Mouse (Mus musculus) G1E (cell line): Measurements from ENCODE around the gene Pgm5. TPM values are rescaled to one million over a fixed set of nuclear protein-coding genes. Genes with fewer than 3 reads are reported as not detected.

Experiments
- ATAC-seq: 2 replicates; pipeline ENCODE4 v1.8.0; 2016; ENCODE audit warnings: mild to moderate bottlenecking; ENCODE audit not compliant: insufficient number of reproducible peaks, poor library complexity, low FRiP score, severe bottlenecking; ENCODE audit errors: extremely low read depth
- DNase-seq: peaks from one replicate; pipeline ENCODE4 v3.0.0; 2012; ENCODE audit warnings: low spot score
- H3K27me3 ChIP-seq: 2 replicates; pipeline ENCODE4 v1.6.1; 2012; ENCODE audit warnings: mild to moderate bottlenecking, low read length, inconsistent platforms; ENCODE audit not compliant: insufficient read depth
- H3K36me3 ChIP-seq: replicated peaks from 2 replicates; pipeline ENCODE3; 2012; ENCODE audit warnings: mild to moderate bottlenecking, inconsistent platforms
- H3K4me1 ChIP-seq: 2 replicates; pipeline ENCODE4 v1.6.1; 2012; ENCODE audit warnings: low read depth, low read length, inconsistent platforms, mixed read lengths; ENCODE audit not compliant: insufficient read depth
- H3K4me3 ChIP-seq: 2 replicates; pipeline ENCODE4 v1.5.1; 2012; ENCODE audit warnings: low read depth, mild to moderate bottlenecking, inconsistent platforms, low read length, moderate library complexity, mixed read lengths
- H3K9me3 ChIP-seq: replicated peaks from 2 replicates; pipeline ENCODE4 v1.6.1; 2012; ENCODE audit warnings: inconsistent platforms
- CTCF ChIP-seq: IDR thresholded peaks from 2 replicates; pipeline ENCODE4 v1.5.1; 2012; ENCODE audit warnings: low read depth, low read length, inconsistent platforms, mixed read lengths
- GATA1 ChIP-seq: IDR thresholded peaks from 2 replicates; pipeline ENCODE4 v1.6.1; 2012; ENCODE audit warnings: borderline replicate concordance, low read length, inconsistent platforms, mixed read lengths
- GATA2 ChIP-seq: IDR thresholded peaks from 2 replicates; pipeline ENCODE4 v1.6.1; 2012; ENCODE audit warnings: low read depth, low read length, inconsistent platforms, borderline replicate concordance
- POLR2AphosphoS5 ChIP-seq: IDR thresholded peaks from 2 replicates; pipeline ENCODE4 v1.6.1; 2012; ENCODE audit warnings: low read depth, low read length, inconsistent platforms; ENCODE audit not compliant: insufficient replicate concordance
- TAL1 ChIP-seq: conservative IDR thresholded peaks from 2 replicates; pipeline ENCODE4 v1.6.1; 2012; ENCODE audit warnings: low read depth, low read length, inconsistent platforms, mixed read lengths
- polyA plus RNA-seq: library from polyadenylated mRNA; stranded (reverse); fragments of >175 nt; gene quantifications from 2 replicates; pipeline ENCODE4 v1.2.3, GENCODE M21; 2012
- total RNA-seq, 2 experiments: library from RNA; stranded (forward) in 1 of 2; stranded (reverse) in 1 of 2; fragments of 200-1000 nt in 1 of 2; fragments of >200 nt in 1 of 2; fragmentation: Nextera tagmentation in 1 of 2; gene quantifications; 2 replicates each; pipeline ENCODE4 v1.2.3; 2014 to 2017

Pgm5 gene
- total and polyA plus RNA-seq, 3 experiments = 0.16 TPM; not detected in 2

DNA sequence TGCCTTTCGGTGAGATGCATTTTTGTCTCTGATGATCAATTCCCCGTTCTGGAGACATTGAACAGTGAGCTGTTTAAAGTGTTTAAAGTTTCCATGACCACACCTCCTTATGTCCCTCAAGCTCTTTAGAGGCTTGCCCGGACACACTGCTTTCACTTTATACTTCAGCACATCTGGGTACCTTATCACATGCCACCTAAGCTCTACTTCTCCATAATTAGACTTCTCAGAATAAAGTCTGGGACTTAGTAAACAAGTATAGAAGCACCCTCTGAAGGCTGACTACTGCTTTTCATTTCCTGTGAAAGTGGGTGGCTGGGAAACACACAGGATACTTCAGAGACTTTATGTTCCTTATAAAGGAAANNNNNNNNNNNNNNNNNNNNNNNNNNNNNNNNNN, 204.7 kb downstream of the Pgm5 start:
- DNase-seq = no peak
- Histone ChIP-seq H3K36me3 (no peaks in the 10 kb centered on the region), H3K4me3 (no peak overlapping the region), H3K27me3 (peaks cover 5% of the 10 kb centered on the region; the same call in 1 of the 2 replicates), H3K9me3 (no peaks in the 10 kb centered on the region), H3K4me1 (no peaks in the 10 kb centered on the region)
- TF ChIP-seq TAL1 = no peak
- no peak for TF ChIP-seq POLR2AphosphoS5
- TF ChIP-seq GATA1 = no peak
- TF ChIP-seq CTCF = no peak
- no peak for TF ChIP-seq GATA2
- ATAC-seq = no peak

- Histone ChIP-seq H3K27me3 (peaks cover 3% of the 10 kb centered on the region; the same call in 1 of the 2 replicates), H3K4me3 (no peak overlapping the region), H3K36me3 (no peaks in the 10 kb centered on the region), H3K9me3 (no peaks in the 10 kb centered on the region), H3K4me1 (no peaks in the 10 kb centered on the region)
- ATAC-seq (no peak), DNase-seq (no peak)
- TF ChIP-seq GATA2 = no peak
- no peak for TF ChIP-seq TAL1
- no peak for TF ChIP-seq CTCF
- TF ChIP-seq GATA1 = no peak
- no peak for TF ChIP-seq POLR2AphosphoS5
Observed at GRCm38 (mm10) chr19:24653230-24653799, 208.3 kb downstream of the Pgm5 start.

- Histone ChIP-seq H3K36me3 (no peaks in the 10 kb centered on the region), H3K27me3 (peaks cover 3% of the 10 kb centered on the region; the same call in 1 of the 2 replicates), H3K4me3 (no peak overlapping the region), H3K9me3 (no peaks in the 10 kb centered on the region), H3K4me1 (no peaks in the 10 kb centered on the region)
- TF ChIP-seq TAL1 (no peak), POLR2AphosphoS5 (no peak), CTCF (no peak), GATA1 (no peak), GATA2 (no peak)
- no peak for DNase-seq
- ATAC-seq = no peak
Observed at GRCm38 (mm10) chr19:24652342-24653019, 209.2 kb downstream of the Pgm5 start.

DNA sequence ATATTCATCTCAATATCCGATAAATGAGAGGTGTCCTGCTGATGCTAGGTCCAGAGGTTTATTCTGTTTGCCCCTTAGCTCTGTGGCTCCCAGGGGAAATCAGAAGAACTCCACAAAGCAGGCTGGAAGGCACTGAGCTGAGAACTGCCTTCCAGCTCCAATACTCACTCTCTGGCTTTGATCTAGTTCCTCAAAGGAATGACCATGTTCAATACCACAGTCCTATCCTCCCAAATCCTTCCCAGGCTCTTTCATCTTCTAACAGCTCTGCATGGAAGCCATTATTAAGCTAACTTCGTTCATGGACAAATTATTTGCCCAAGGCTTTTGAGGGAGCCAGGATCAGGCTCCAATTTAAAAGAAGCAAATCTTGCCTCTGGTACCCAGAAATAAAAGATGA, 210.1 kb downstream of the Pgm5 start:
- H3K4me1 ChIP-seq = no peaks in the 10 kb centered on the region
- DNase-seq = no peak
- peaks cover 3% of the 10 kb centered on the region; the same call in 1 of the 2 replicates for H3K27me3 ChIP-seq
- no peaks in the 10 kb centered on the region for H3K36me3 ChIP-seq
- ATAC-seq = no peak
- TF ChIP-seq GATA1 = no peak
- no peak for TF ChIP-seq CTCF
- TF ChIP-seq TAL1 = no peak
- no peak for TF ChIP-seq POLR2AphosphoS5
- no peak for TF ChIP-seq GATA2
- no peaks in the 10 kb centered on the region for H3K9me3 ChIP-seq
- H3K4me3 ChIP-seq = no peak overlapping the region

GRCm38 (mm10) chr19:24650428-24650827, 211.2 kb downstream of the Pgm5 start:
- Histone ChIP-seq H3K4me1 (no peaks in the 10 kb centered on the region), H3K27me3 (peaks cover 3% of the 10 kb centered on the region; the same call in 1 of the 2 replicates), H3K9me3 (no peaks in the 10 kb centered on the region), H3K36me3 (no peaks in the 10 kb centered on the region), H3K4me3 (no peak overlapping the region)
- no peak for TF ChIP-seq TAL1
- no peak for TF ChIP-seq GATA2
- TF ChIP-seq GATA1 = no peak
- no peak for TF ChIP-seq CTCF
- no peak for TF ChIP-seq POLR2AphosphoS5
- DNase-seq = no peak
- ATAC-seq = no peak

GRCm38 (mm10) chr19:24648016-24648415, 213.6 kb downstream of the Pgm5 start:
- no peaks in the 10 kb centered on the region for H3K9me3 ChIP-seq
- no peaks in the 10 kb centered on the region for H3K4me1 ChIP-seq
- no peaks in the 10 kb centered on the region for H3K36me3 ChIP-seq
- ATAC-seq (no peak), DNase-seq (no peak)
- H3K4me3 ChIP-seq = no peak overlapping the region
- no peak for TF ChIP-seq CTCF
- TF ChIP-seq TAL1 = no peak
- no peak for TF ChIP-seq GATA2
- no peak for TF ChIP-seq POLR2AphosphoS5
- no peak for TF ChIP-seq GATA1
- no peaks in the 10 kb centered on the region for H3K27me3 ChIP-seq
